Mouse (Mus musculus) kidney, embryonic 14.5 days (tissue): ENCODE measurements around the gene Nmnat2. TPM values are rescaled to one million over a fixed set of nuclear protein-coding genes. Genes with fewer than 3 reads are reported as not detected.
A peak's percentile ranks its signal among the peaks of the same experiment; 100 is the strongest.

Source experiments
- ATAC-seq: fragments of 200-750 bp; cut with Nextera tagmentation; 2 replicates; pipeline ENCODE4 v1.8.0; 2017; ENCODE audit warnings: moderate number of reproducible peaks, mild to moderate bottlenecking, moderate TSS enrichment, moderate library complexity; ENCODE audit not compliant: low FRiP score, low TSS enrichment
- H3K27ac ChIP-seq: fragments of 300-500 bp; sonication (generic); 2 replicates; pipeline ENCODE4 v1.5.1; 2014; ENCODE audit warnings: low read depth, mild to moderate bottlenecking, low read length, moderate library complexity, mixed read lengths
- H3K27me3 ChIP-seq: fragments of 300-500 bp; sonication (generic); 2 replicates; pipeline ENCODE4 v1.6.1; 2014; ENCODE audit warnings: mild to moderate bottlenecking, low read length; ENCODE audit not compliant: control insufficient read depth, insufficient read depth
- H3K36me3 ChIP-seq: fragments of 300-500 bp; sonication (generic); 2 replicates; pipeline ENCODE4 v1.6.1; 2014; ENCODE audit warnings: low read length, mixed read lengths; ENCODE audit not compliant: control insufficient read depth, insufficient read depth
- H3K4me1 ChIP-seq: fragments of 300-500 bp; sonication (generic); 2 replicates; pipeline ENCODE4 v1.6.1; 2014; ENCODE audit warnings: low read length, mixed read lengths; ENCODE audit not compliant: control insufficient read depth, insufficient read depth
- H3K4me2 ChIP-seq: fragments of 300-500 bp; sonication (generic); replicated peaks from 2 replicates; pipeline ENCODE4 v1.6.1; 2014; ENCODE audit warnings: low read depth, mild to moderate bottlenecking, low read length
- H3K4me3 ChIP-seq: fragments of 300-500 bp; sonication (generic); 2 replicates; pipeline ENCODE4 v1.5.1; 2014; ENCODE audit warnings: mild to moderate bottlenecking, low read length
- H3K9ac ChIP-seq: fragments of 300-500 bp; sonication (generic); 2 replicates; pipeline ENCODE4 v1.6.1; 2014; ENCODE audit warnings: low read depth, mild to moderate bottlenecking, low read length, moderate library complexity
- H3K9me3 ChIP-seq: fragments of 300-500 bp; sonication (generic); 2 replicates; pipeline ENCODE4 v1.6.1; 2016; ENCODE audit warnings: low read length; ENCODE audit not compliant: control insufficient read depth
- WGBS: fragments of 180-500 bp; shearing (Covaris S2); extraction: QIAGEN DNeasy Blood & Tissue Kit; methylation state at CpG from one replicate; pipeline ENCODE4 v1.1.7; 2014; 5-methylcytosine and 5-hydroxymethylcytosine counted together
- polyA plus RNA-seq: library from polyadenylated mRNA; unstranded; fragments of >200 nt; fragmentation: Nextera tagmentation; extraction: Ambion mirVana; gene quantifications from 2 replicates; pipeline ENCODE4 v1.2.1, GENCODE M21; 2014

Gene Nmnat2
- polyA plus RNA-seq, 1 experiment from 2014 or later = 0.79 TPM

GRCm38 (mm10) chr1:153037353-153038345 lies 82.9 kb downstream of the Nmnat2 start:
- H3K4me2 ChIP-seq = no peak overlapping the region
- H3K4me1 ChIP-seq = peaks cover 8% of the 10 kb centered on the region; the same call in 1 of the 2 replicates
- no peak overlapping the region for H3K4me3 ChIP-seq
- H3K9me3 ChIP-seq = no peaks in the 10 kb centered on the region
- no peak overlapping the region for H3K9ac ChIP-seq
- H3K36me3 ChIP-seq = no peaks in the 10 kb centered on the region
- no peak overlapping the region for H3K27ac ChIP-seq
- H3K27me3 ChIP-seq = no peaks in the 10 kb centered on the region
- 66% methylated on average over 10 of the region's 10 CpGs for WGBS
- no peak for ATAC-seq

GRCm38 (mm10) chr1:153040091-153040490 lies 85.3 kb downstream of the Nmnat2 start:
- peak; percentile 32; the same call in 1 of the 2 replicates for ATAC-seq
- Histone ChIP-seq H3K4me1 (peaks cover 5% of the 10 kb centered on the region; the same call in 1 of the 2 replicates), H3K4me2 (no peak overlapping the region), H3K36me3 (no peaks in the 10 kb centered on the region), H3K9me3 (no peaks in the 10 kb centered on the region), H3K27ac (no peak overlapping the region), H3K4me3 (no peak overlapping the region), H3K9ac (no peak overlapping the region; the same call in 1 of the 2 replicates), H3K27me3 (no peaks in the 10 kb centered on the region)
- 38% methylated on average over 3 of the region's 3 CpGs for WGBS

DNA sequence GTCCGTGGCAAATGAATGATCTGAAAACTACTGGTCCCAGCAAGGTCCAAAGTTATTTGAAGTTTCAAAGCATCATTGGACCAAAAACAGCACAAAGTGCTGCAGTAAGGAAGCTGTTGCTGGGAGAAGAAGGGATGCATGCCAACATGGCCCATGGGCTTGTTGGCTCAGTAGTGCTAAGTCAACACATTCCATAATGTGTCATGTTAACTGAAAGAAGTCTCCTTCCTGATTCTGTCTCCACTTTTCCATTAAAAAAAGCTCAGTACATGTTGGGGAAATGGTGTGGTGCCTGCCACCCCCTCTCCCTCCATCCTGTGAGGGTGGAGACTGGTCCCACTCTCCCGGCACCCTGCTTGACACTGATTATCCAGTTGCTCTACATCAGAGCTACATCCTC lies 86.3 kb downstream of the Nmnat2 start:
- 66% methylated on average over 2 of the region's 2 CpGs for WGBS
- Histone ChIP-seq H3K9ac (no peak overlapping the region), H3K9me3 (no peaks in the 10 kb centered on the region), H3K27ac (no peak overlapping the region), H3K4me2 (no peak overlapping the region), H3K4me3 (no peak overlapping the region), H3K4me1 (no peaks in the 10 kb centered on the region), H3K27me3 (no peaks in the 10 kb centered on the region), H3K36me3 (no peaks in the 10 kb centered on the region)
- no peak for ATAC-seq

- Histone ChIP-seq H3K4me1 (no peaks in the 10 kb centered on the region), H3K4me2 (no peak overlapping the region)
Measured at GRCm38 (mm10) chr1:153042318-153042717, 87.5 kb downstream of the Nmnat2 start.

GRCm38 (mm10) chr1:153043332-153043731 lies 88.5 kb downstream of the Nmnat2 start:
- no peak for ATAC-seq
- no peaks in the 10 kb centered on the region for H3K27me3 ChIP-seq
- H3K9ac ChIP-seq = no peak overlapping the region
- no peaks in the 10 kb centered on the region for H3K9me3 ChIP-seq
- H3K4me2 ChIP-seq = no peak overlapping the region
- no peaks in the 10 kb centered on the region for H3K36me3 ChIP-seq
- peaks cover 3% of the 10 kb centered on the region; the same call in 1 of the 2 replicates for H3K4me1 ChIP-seq
- 75% methylated on average over 6 of the region's 6 CpGs for WGBS
- H3K4me3 ChIP-seq = no peak overlapping the region
- H3K27ac ChIP-seq = no peak overlapping the region

More at GRCm38 (mm10) chr1:153042318-153042717, 87.5 kb downstream of the Nmnat2 start:
- Histone ChIP-seq H3K9ac (no peak overlapping the region), H3K27ac (no peak overlapping the region), H3K27me3 (no peaks in the 10 kb centered on the region), H3K36me3 (no peaks in the 10 kb centered on the region), H3K9me3 (no peaks in the 10 kb centered on the region), H3K4me3 (no peak overlapping the region)
- ATAC-seq = no peak
- 76% methylated on average over 2 of the region's 2 CpGs for WGBS

GRCm38 (mm10) chr1:153045368-153045767 lies 90.6 kb downstream of the Nmnat2 start:
- H3K27me3 ChIP-seq = no peaks in the 10 kb centered on the region
- no peak overlapping the region for H3K9ac ChIP-seq
- WGBS = 80% methylated on average over 11 of the region's 11 CpGs
- no peak overlapping the region for H3K4me3 ChIP-seq
- H3K36me3 ChIP-seq = no peaks in the 10 kb centered on the region
- no peaks in the 10 kb centered on the region for H3K9me3 ChIP-seq
- H3K27ac ChIP-seq = no peak overlapping the region
- no peak for ATAC-seq
- no peak overlapping the region for H3K4me2 ChIP-seq
- peaks cover 6% of the 10 kb centered on the region; the same call in 1 of the 2 replicates for H3K4me1 ChIP-seq

DNA sequence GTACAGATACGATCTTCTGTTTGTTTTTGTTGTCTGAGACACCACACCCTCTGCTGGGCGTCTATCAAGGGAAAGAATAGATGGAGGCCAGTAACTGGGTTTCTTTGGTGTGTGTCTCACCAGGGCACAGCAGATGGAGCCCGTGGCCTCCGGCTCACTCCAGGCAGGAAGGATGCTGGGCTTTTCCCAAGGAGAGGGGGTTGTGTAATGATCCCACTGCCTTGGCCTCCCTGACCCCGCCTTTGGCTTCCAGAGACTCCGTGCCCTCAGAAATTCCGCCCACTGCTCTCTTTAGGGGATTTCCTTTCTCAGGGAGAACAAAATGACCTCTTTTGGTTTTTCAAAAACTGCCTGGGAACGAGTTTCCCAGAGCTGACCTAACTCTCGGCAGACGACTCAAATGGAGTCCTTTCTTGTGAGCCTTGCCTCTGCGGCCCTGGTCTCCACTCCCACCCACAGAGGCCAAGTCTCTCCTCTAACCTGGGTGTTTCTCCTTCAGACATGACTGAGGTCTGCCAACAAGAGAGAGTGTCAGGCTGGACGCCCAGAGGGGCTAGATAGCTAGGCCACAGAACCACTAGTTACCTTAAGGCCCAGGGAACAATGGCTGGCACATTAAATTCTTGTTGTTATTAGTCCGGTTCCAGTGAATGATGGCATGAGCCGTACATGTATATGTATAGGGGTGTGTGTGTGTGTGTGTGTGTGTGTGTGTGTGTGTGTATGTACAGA lies 93.5 kb downstream of the Nmnat2 start:
- Histone ChIP-seq H3K4me3 (no peak overlapping the region), H3K4me1 (peaks cover 6% of the 10 kb centered on the region; the same call in 1 of the 2 replicates), H3K27me3 (no peaks in the 10 kb centered on the region), H3K27ac (no peak overlapping the region), H3K9ac (0 out of 2 replicates have a peak overlapping the region, but pooled peaks have one; percentile 7), H3K9me3 (no peaks in the 10 kb centered on the region), H3K4me2 (no peak overlapping the region), H3K36me3 (no peaks in the 10 kb centered on the region)
- 25% methylated on average over 14 of the region's 14 CpGs for WGBS
- peak; percentile 84 for ATAC-seq

- ATAC-seq = no peak
- 89% methylated on average over 2 of the region's 2 CpGs for WGBS
Measured at GRCm38 (mm10) chr1:153049451-153049850, 94.7 kb downstream of the Nmnat2 start.

More at GRCm38 (mm10) chr1:153049451-153049850, 94.7 kb downstream of the Nmnat2 start:
- no peaks in the 10 kb centered on the region for H3K9me3 ChIP-seq
- H3K4me3 ChIP-seq = no peak overlapping the region
- H3K27me3 ChIP-seq = no peaks in the 10 kb centered on the region
- no peak overlapping the region for H3K9ac ChIP-seq
- no peak overlapping the region for H3K4me2 ChIP-seq
- H3K27ac ChIP-seq = no peak overlapping the region
- H3K36me3 ChIP-seq = no peaks in the 10 kb centered on the region
- peaks cover 6% of the 10 kb centered on the region; the same call in 1 of the 2 replicates for H3K4me1 ChIP-seq
